Mouse (Mus musculus) kidney, embryonic 16.5 days (tissue): ENCODE measurements around the gene Efcab3. TPM values are rescaled to one million over a fixed set of nuclear protein-coding genes. Genes with fewer than 3 reads are reported as not detected.
A peak's percentile ranks its signal among the peaks of the same experiment; 100 is the strongest.
"Not testable (repeated sequence)": the region's sequence is repeated elsewhere in the genome, so short reads cannot be mapped to it uniquely, and the experiment has no call there.

Experiments used
- ATAC-seq: fragments of 200-750 bp; cut with Nextera tagmentation; 2 replicates; pipeline ENCODE4 v1.8.0; 2017; ENCODE audit warnings: moderate TSS enrichment; ENCODE audit not compliant: low FRiP score, low TSS enrichment
- H3K27ac ChIP-seq: fragments of 300-500 bp; sonication (generic); 2 replicates; pipeline ENCODE4 v1.5.1; 2014; ENCODE audit warnings: low read length
- H3K27me3 ChIP-seq: fragments of 300-500 bp; sonication (generic); 2 replicates; pipeline ENCODE4 v1.6.1; 2014; ENCODE audit warnings: low read length, control low read depth, mixed read lengths; ENCODE audit not compliant: insufficient read depth
- H3K36me3 ChIP-seq: fragments of 300-500 bp; sonication (generic); 2 replicates; pipeline ENCODE4 v1.6.1; 2014; ENCODE audit warnings: low read length, control low read depth, mixed read lengths; ENCODE audit not compliant: insufficient read depth
- H3K4me1 ChIP-seq: fragments of 300-500 bp; sonication (generic); 2 replicates; pipeline ENCODE4 v1.6.1; 2014; ENCODE audit warnings: low read length, control low read depth, mixed read lengths; ENCODE audit not compliant: insufficient read depth
- H3K4me2 ChIP-seq: fragments of 300-500 bp; sonication (generic); replicated peaks from 2 replicates; pipeline ENCODE4 v1.6.1; 2014; ENCODE audit warnings: low read depth, low read length
- H3K4me3 ChIP-seq: fragments of 300-500 bp; sonication (generic); 2 replicates; pipeline ENCODE4 v1.5.1; 2014; ENCODE audit warnings: mild to moderate bottlenecking, low read length
- H3K9ac ChIP-seq: fragments of 300-500 bp; sonication (generic); replicated peaks from 2 replicates; pipeline ENCODE4 v1.6.1; 2014; ENCODE audit warnings: low read length
- H3K9me3 ChIP-seq: fragments of 300-500 bp; sonication (generic); 2 replicates; pipeline ENCODE4 v1.6.1; 2016; ENCODE audit warnings: low read length, control low read depth
- WGBS: fragments of 180-500 bp; shearing (Covaris S2); extraction: QIAGEN DNeasy Blood & Tissue Kit; methylation state at CpG from one replicate; pipeline ENCODE4 v1.1.7; 2014; 5-methylcytosine and 5-hydroxymethylcytosine counted together
- polyA plus RNA-seq: library from polyadenylated mRNA; unstranded; fragments of >200 nt; fragmentation: Nextera tagmentation; extraction: Ambion mirVana; gene quantifications from 2 replicates; pipeline ENCODE4 v1.2.1, GENCODE M21; 2015

Efcab3 gene
- polyA plus RNA-seq, 1 experiment from 2014 or later: not detected

GRCm38 (mm10) chr11:105121792-105122191, 58.4 kb downstream of the Efcab3 start:
- H3K4me2 ChIP-seq, H3K27ac ChIP-seq, H3K36me3 ChIP-seq, H3K4me3 ChIP-seq, H3K27me3 ChIP-seq, H3K9me3 ChIP-seq, H3K4me1 ChIP-seq, ATAC-seq, H3K9ac ChIP-seq: not testable (repeated sequence)
- WGBS: 75% methylated on average over 5 of the region's 5 CpGs

GRCm38 (mm10) chr11:105123986-105124385, 60.6 kb downstream of the Efcab3 start:
- H3K36me3 ChIP-seq: peaks cover 4% of the 10 kb centered on the region; the same call in 1 of the 2 replicates
- ATAC-seq: peak; percentile 73
- WGBS: 3% methylated on average over 9 of the region's 9 CpGs
- no peak overlapping the region for H3K9ac ChIP-seq
- H3K4me1 ChIP-seq: peaks cover 15% of the 10 kb centered on the region
- no peak overlapping the region for H3K4me3 ChIP-seq
- no peak overlapping the region for H3K4me2 ChIP-seq
- no peaks in the 10 kb centered on the region for H3K27me3 ChIP-seq
- 0 out of 2 replicates have a peak, but pooled peaks cover 2% of the 10 kb centered on the region for H3K9me3 ChIP-seq
- no peak overlapping the region for H3K27ac ChIP-seq

GRCm38 (mm10) chr11:105125735-105126519, 62.5 kb downstream of the Efcab3 start, which contains the start of gene Mettl2:
TSS of gene Mettl2 (plus strand) at chr11:105126425.
- peak; percentile 93 for ATAC-seq
- H3K9ac ChIP-seq: peak within 1 kb of the TSS; percentile 84
- H3K36me3 ChIP-seq: peaks cover 13% of the 10 kb centered on the region
- peak within 1 kb of the TSS; percentile 99 for H3K4me3 ChIP-seq
- 0 out of 2 replicates have a peak, but pooled peaks cover 2% of the 10 kb centered on the region for H3K9me3 ChIP-seq
- peaks cover 15% of the 10 kb centered on the region for H3K4me1 ChIP-seq
- peak within 1 kb of the TSS; percentile 80 for H3K27ac ChIP-seq
- H3K27me3 ChIP-seq: no peaks in the 10 kb centered on the region
- H3K4me2 ChIP-seq: peak within 1 kb of the TSS; percentile 95
- WGBS: 2% methylated on average over 29 of the region's 38 CpGs

GRCm38 (mm10) chr11:105126520-105127029, 63.2 kb downstream of the Efcab3 start:
- H3K4me3 ChIP-seq: peak overlapping the region; percentile 99
- no peaks in the 10 kb centered on the region for H3K27me3 ChIP-seq
- peak overlapping the region; percentile 84 for H3K9ac ChIP-seq
- peaks cover 16% of the 10 kb centered on the region for H3K36me3 ChIP-seq
- ATAC-seq: peak; percentile 4
- under 1% methylated on average over 49 of the region's 49 CpGs for WGBS
- H3K27ac ChIP-seq: no peak overlapping the region
- H3K4me1 ChIP-seq: peaks cover 15% of the 10 kb centered on the region
- H3K4me2 ChIP-seq: peak overlapping the region; percentile 95
- H3K9me3 ChIP-seq: 0 out of 2 replicates have a peak, but pooled peaks cover 2% of the 10 kb centered on the region

GRCm38 (mm10) chr11:105135692-105136091, 72.3 kb downstream of the Efcab3 start:
- Histone ChIP-seq H3K9ac (no peak overlapping the region), H3K9me3 (no peaks in the 10 kb centered on the region), H3K4me2 (no peak overlapping the region), H3K27ac (no peak overlapping the region), H3K4me1 (no peaks in the 10 kb centered on the region), H3K27me3 (no peaks in the 10 kb centered on the region), H3K4me3 (no peak overlapping the region), H3K36me3 (peaks cover 83% of the 10 kb centered on the region)
- no peak for ATAC-seq
- WGBS: 94% methylated on average over 7 of the region's 7 CpGs

- 89% methylated on average over 2 of the region's 2 CpGs for WGBS
- not testable (repeated sequence) for H3K27ac ChIP-seq, H3K9ac ChIP-seq, H3K27me3 ChIP-seq, H3K4me3 ChIP-seq, H3K4me1 ChIP-seq, H3K9me3 ChIP-seq, H3K4me2 ChIP-seq, ATAC-seq
- H3K36me3 ChIP-seq: peaks cover 80% of the 10 kb centered on the region
Observed at GRCm38 (mm10) chr11:105137255-105137654, 73.9 kb downstream of the Efcab3 start.

GRCm38 (mm10) chr11:105140512-105140911, 77.1 kb downstream of the Efcab3 start:
- H3K27me3 ChIP-seq, H3K4me2 ChIP-seq, ATAC-seq, H3K27ac ChIP-seq, H3K9ac ChIP-seq, H3K9me3 ChIP-seq, H3K4me3 ChIP-seq, H3K4me1 ChIP-seq: not testable (repeated sequence)
- 96% methylated on average over 7 of the region's 8 CpGs for WGBS
- H3K36me3 ChIP-seq: peaks cover 49% of the 10 kb centered on the region

GRCm38 (mm10) chr11:105141115-105141514, 77.7 kb downstream of the Efcab3 start:
- Histone ChIP-seq H3K27ac (no peak overlapping the region), H3K27me3 (no peaks in the 10 kb centered on the region), H3K4me3 (no peak overlapping the region), H3K9ac (no peak overlapping the region), H3K36me3 (peaks cover 43% of the 10 kb centered on the region), H3K9me3 (no peaks in the 10 kb centered on the region), H3K4me1 (no peaks in the 10 kb centered on the region), H3K4me2 (no peak overlapping the region)
- WGBS: 67% methylated on average over 5 of the region's 5 CpGs
- ATAC-seq: peak; percentile 59; the same call in 1 of the 2 replicates

GRCm38 (mm10) chr11:105143564-105143963, 80.2 kb downstream of the Efcab3 start:
- Histone ChIP-seq H3K4me3 (no peak overlapping the region), H3K27me3 (no peaks in the 10 kb centered on the region), H3K9ac (no peak overlapping the region), H3K4me1 (no peaks in the 10 kb centered on the region), H3K27ac (no peak overlapping the region), H3K9me3 (no peaks in the 10 kb centered on the region), H3K36me3 (peaks cover 22% of the 10 kb centered on the region), H3K4me2 (no peak overlapping the region)
- no peak for ATAC-seq

GRCm38 (mm10) chr11:105144084-105144483, 80.7 kb downstream of the Efcab3 start:
- no peaks in the 10 kb centered on the region for H3K27me3 ChIP-seq
- no peaks in the 10 kb centered on the region for H3K9me3 ChIP-seq
- H3K4me2 ChIP-seq: no peak overlapping the region
- H3K4me1 ChIP-seq: no peaks in the 10 kb centered on the region
- 93% methylated on average over 3 of the region's 3 CpGs for WGBS
- H3K36me3 ChIP-seq: peaks cover 21% of the 10 kb centered on the region
- H3K27ac ChIP-seq: no peak overlapping the region
- H3K9ac ChIP-seq: no peak overlapping the region
- no peak overlapping the region for H3K4me3 ChIP-seq
- ATAC-seq: no peak
